Mouse (Mus musculus): ENCODE measurements at regions not wholly inside any gene's neighbourhood (a gene's known extent, or its start where the extent isn't known, plus 50 kb on each side); places are given as distances from the start of the nearest gene placed in this dataset.

DNA sequence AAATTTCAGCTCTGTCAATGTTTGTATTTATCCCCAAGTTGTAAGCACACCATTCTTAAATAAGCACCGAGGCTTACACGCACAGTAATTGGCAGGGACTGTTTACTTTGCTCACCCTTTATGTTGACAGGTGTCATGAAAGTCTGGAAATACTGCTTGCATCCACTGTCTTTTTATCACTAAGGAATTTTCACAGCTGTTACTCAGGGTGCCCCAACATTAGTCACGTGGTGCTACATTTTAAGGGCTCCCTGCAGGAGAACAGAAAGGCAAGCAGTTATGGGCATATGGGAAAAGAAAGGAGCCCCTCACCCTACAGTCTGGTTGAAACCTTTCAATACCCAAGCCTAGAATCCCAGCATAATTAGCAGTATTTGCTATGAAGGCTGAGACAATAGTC lies 304.7 kb downstream of the Tle4 start:
- Histone ChIP-seq H3K4me1 (peaks cover 13% of the 10 kb centered on the region), H3K27me3 (no peaks in the 10 kb centered on the region), H3K27ac (no peak overlapping the region), H3K9me3 (no peaks in the 10 kb centered on the region), H3K4me3 (no peak overlapping the region), H3K9ac (no peak overlapping the region), H3K36me3 (no peaks in the 10 kb centered on the region), H3K4me2 (no peak overlapping the region)
- ATAC-seq (ENCODE audit: borderline replicate concordance, extremely low read depth, low FRiP score, low TSS enrichment) = no peak
- WGBS = 56% methylated on average over 3 of the region's 3 CpGs

DNA sequence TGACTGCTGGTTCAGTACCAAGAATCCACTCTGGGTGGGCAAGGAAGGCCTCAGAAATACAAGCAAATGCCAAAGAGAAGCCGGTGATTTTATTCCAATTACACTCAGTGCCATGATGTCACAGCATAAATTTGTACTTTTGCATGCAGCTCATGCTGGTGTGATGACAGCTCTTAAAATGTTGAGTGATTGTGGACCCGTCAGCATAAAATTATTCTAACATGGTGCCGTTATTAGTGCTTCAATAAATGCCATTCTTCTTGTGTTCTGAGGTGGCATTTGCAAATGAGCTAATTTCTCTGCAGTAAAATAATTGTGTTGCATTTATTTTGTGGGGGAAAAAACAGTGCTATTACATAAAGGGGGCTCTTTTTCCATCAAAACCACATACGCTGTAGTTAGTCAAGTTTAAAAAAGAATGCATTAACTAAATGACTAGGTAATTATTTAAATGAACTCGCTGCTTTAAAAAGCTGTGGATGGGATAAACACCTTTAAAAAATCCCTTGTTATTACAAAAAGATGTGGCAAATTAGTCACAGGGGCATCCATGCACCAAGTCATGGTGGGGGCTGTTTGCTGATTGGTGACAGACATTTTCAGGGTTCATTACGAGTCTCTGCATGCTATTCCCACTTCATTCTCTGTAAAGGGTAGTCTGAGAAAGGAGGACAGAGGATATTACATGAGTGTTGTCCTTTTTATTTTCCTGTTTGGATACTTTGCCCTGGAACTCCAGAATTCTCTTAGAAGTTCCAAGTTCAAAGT lies 296.5 kb downstream of the Tle4 start:
- ATAC-seq (ENCODE audit: borderline replicate concordance, extremely low read depth, low FRiP score, low TSS enrichment) = no peak
- H3K4me3 ChIP-seq = no peak overlapping the region
- H3K27me3 ChIP-seq = no peaks in the 10 kb centered on the region
- no peak overlapping the region for H3K4me2 ChIP-seq
- 82% methylated on average over 6 of the region's 6 CpGs for WGBS
- no peaks in the 10 kb centered on the region for H3K36me3 ChIP-seq
- no peaks in the 10 kb centered on the region for H3K9me3 ChIP-seq
- no peak overlapping the region for H3K9ac ChIP-seq
- H3K27ac ChIP-seq = no peak overlapping the region
- no peaks in the 10 kb centered on the region for H3K4me1 ChIP-seq

DNA sequence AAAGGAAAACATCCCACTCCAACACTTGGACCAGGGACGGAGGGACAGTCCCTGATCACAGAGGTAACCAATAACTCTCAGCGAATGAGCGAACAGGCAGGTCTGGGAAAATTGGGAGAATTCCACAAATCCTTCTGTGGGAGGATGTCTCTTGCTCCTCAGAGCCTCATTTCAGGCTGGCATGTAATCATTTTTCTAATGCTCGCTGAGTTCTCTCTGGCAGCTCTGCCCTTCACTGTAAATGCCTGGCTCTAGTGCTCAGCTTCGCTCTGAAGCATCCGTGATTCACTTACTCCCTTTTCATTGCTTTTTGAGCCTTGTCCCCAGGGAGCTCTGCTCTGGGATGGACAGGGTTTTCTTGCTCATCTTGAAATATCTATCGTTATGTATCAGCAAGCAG lies 283.6 kb downstream of the Tle4 start:
- no peak for ATAC-seq (ENCODE audit: borderline replicate concordance, extremely low read depth, low FRiP score, low TSS enrichment)
- no peaks in the 10 kb centered on the region for H3K36me3 ChIP-seq
- H3K4me2 ChIP-seq = no peak overlapping the region
- no peak overlapping the region for H3K4me3 ChIP-seq
- H3K27me3 ChIP-seq = no peaks in the 10 kb centered on the region
- no peak overlapping the region for H3K27ac ChIP-seq
- H3K4me1 ChIP-seq = no peaks in the 10 kb centered on the region
- H3K9ac ChIP-seq = no peak overlapping the region
- no peaks in the 10 kb centered on the region for H3K9me3 ChIP-seq
- WGBS = 78% methylated on average over 7 of the region's 7 CpGs

DNA sequence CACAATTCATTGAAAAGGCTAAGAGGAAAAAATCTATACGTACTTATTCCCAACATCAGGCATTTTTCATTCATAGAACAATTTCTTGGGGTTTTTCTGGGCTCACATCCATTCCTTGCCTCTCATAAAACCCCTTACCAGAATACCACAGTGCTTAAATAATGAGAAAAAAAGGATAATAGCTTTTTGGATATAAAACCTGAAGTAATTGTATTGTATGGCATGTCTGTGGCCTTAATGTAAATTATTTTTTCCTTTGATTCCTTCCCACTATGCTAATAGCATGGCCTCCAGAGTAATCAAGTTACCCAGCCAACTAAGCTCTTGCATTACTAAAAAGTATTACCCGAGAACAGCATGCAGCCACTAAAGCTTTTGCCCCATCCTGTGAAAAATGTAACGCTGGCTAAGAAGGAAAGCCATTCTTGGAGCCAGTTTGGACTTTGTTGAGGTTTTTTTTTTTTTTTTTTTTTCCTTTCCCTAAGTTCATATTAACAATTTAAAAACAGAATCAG lies 278.1 kb downstream of the Tle4 start:
- Histone ChIP-seq H3K27ac (no peak overlapping the region), H3K36me3 (no peaks in the 10 kb centered on the region), H3K9me3 (no peaks in the 10 kb centered on the region), H3K27me3 (no peaks in the 10 kb centered on the region), H3K9ac (no peak overlapping the region), H3K4me1 (no peaks in the 10 kb centered on the region), H3K4me3 (no peak overlapping the region), H3K4me2 (no peak overlapping the region)
- no peak for ATAC-seq (ENCODE audit: borderline replicate concordance, extremely low read depth, low FRiP score, low TSS enrichment)
- 65% methylated on average over 3 of the region's 3 CpGs for WGBS

DNA sequence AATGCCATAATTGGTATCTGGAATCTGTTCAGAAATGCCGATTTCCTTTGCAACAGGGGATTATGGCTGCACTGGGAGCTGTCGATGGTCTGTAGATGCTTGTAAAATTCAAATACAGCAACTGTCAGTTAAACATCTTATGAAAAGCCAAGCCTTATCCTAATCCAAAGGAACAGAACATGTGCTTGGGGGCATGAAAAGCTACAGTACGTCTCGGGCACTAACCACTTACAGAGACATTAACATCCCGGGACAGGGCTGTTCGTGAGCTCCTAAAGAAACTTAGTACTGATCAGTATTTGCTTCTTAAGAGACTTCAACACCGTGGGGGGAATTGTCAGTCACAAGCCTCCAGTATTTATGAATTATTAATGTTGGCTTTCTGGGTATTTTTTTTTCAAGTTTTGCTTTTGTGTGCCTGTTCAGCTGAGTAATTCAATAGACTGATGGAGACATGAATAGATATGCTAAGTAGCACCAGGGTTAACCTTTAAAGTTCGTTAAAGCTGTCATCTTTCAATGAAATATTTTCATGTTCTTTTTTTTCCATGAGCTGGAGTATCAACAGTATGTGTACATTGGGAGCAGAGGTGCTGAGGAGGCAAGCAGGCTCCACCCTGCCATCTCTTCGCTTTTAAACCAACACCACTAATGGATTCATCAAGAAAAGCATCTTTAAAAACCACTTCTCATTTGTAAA lies 272.3 kb downstream of the Tle4 start:
- Histone ChIP-seq H3K4me1 (no peaks in the 10 kb centered on the region), H3K27ac (no peak overlapping the region), H3K4me2 (no peak overlapping the region), H3K4me3 (no peak overlapping the region), H3K27me3 (no peaks in the 10 kb centered on the region), H3K9ac (no peak overlapping the region), H3K36me3 (no peaks in the 10 kb centered on the region), H3K9me3 (no peaks in the 10 kb centered on the region)
- 72% methylated on average over 9 of the region's 9 CpGs for WGBS
- no peak for ATAC-seq (ENCODE audit: borderline replicate concordance, extremely low read depth, low FRiP score, low TSS enrichment)

DNA sequence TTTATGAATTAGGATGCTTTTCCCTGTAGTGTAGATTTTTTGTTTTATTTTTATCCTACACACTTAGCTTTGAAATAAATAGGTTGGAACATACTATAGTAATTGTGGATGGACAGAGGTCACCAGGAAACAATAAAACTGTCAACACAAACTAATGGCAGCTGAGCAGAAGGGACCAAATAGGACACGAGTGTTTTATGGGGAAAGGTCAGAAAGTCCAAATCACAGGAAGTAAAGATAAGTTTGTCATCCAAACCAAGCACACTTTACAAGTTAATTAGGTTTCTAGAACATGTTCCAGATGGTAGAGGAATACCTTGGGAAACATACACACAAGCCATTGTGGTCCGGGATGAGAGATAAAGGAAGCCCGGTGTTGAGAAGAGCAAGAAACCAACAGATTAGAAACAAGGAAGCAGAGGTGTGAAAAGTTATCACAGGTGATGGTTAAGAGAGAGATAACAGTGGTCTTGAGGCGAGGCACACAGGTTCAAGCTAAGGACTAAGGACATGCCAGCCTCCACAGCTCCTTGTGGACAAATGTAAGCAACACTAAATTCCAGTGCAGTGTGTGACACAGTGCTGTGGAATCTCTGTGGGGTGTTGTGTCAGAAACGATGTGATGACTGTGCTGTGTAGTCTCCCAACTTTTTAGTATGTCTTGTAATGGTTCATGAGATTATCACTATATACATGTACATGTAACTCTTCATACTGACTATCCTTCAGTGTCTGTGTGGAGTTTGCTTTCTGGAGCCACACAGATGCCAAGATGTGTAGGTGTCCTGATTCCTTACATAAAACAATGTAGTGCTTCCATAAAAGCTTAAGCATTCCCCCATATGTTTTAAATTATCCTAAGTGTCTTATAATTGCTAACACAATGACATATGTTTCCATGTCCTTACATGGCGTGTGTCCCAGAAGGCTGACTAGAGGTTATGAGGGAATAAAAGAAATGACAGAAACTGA lies 264.5 kb downstream of the Tle4 start:
- no peaks in the 10 kb centered on the region for H3K27me3 ChIP-seq
- H3K9me3 ChIP-seq = no peaks in the 10 kb centered on the region
- no peak overlapping the region for H3K4me3 ChIP-seq
- no peaks in the 10 kb centered on the region for H3K36me3 ChIP-seq
- no peak for ATAC-seq (ENCODE audit: borderline replicate concordance, extremely low read depth, low FRiP score, low TSS enrichment)
- 23% methylated on average over 6 of the region's 6 CpGs for WGBS
- no peak overlapping the region for H3K4me2 ChIP-seq
- H3K9ac ChIP-seq = no peak overlapping the region
- H3K4me1 ChIP-seq = no peaks in the 10 kb centered on the region
- H3K27ac ChIP-seq = no peak overlapping the region

DNA sequence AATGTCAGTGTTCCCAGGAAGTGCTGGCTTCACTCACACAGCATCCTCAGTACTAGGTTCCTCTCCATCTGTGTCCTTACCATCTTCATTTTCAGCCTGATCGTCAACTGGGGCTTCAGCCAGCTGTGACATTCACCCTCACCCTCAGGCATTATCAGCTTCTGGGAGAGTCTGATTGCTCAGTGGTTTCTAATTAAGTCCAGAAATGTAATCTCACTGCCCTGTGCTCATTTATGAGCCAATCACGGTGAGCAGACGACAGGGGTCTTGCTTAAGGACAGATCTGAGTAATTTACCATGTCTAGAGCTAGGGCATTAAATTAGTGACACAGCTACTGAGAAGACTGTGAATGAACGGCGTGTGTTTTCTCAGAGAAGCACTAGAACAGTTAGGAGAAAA lies 260.8 kb downstream of the Tle4 start:
- no peaks in the 10 kb centered on the region for H3K9me3 ChIP-seq
- H3K9ac ChIP-seq = no peak overlapping the region
- no peak overlapping the region for H3K4me2 ChIP-seq
- WGBS = 51% methylated on average over 5 of the region's 5 CpGs
- no peak overlapping the region for H3K27ac ChIP-seq
- H3K27me3 ChIP-seq = no peaks in the 10 kb centered on the region
- no peak for ATAC-seq (ENCODE audit: borderline replicate concordance, extremely low read depth, low FRiP score, low TSS enrichment)
- no peaks in the 10 kb centered on the region for H3K4me1 ChIP-seq
- no peak overlapping the region for H3K4me3 ChIP-seq
- H3K36me3 ChIP-seq = no peaks in the 10 kb centered on the region

DNA sequence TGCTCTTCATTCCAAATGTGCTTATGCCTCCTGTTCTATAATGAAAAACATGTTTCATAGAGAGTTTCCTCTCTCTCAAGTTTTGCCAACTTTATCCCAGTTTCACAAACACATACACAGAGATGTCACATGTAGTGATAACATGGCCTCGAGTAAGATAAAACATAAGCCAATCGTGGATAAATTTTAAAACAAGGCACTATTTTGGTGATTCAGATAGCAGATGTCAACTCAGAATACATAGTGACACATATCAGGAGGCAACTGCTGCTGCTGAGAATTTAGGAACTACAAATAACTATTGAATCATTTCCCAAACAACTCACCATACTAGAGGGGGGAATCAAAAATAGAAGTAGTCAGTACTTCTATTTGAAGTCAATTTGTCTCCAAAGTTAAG lies 257.1 kb downstream of the Tle4 start:
- H3K36me3 ChIP-seq = no peaks in the 10 kb centered on the region
- no peak overlapping the region for H3K27ac ChIP-seq
- ATAC-seq (ENCODE audit: borderline replicate concordance, extremely low read depth, low FRiP score, low TSS enrichment) = no peak
- 39% methylated on average over 2 of the region's 2 CpGs for WGBS
- no peaks in the 10 kb centered on the region for H3K9me3 ChIP-seq
- H3K9ac ChIP-seq = no peak overlapping the region
- H3K4me3 ChIP-seq = no peak overlapping the region
- no peaks in the 10 kb centered on the region for H3K4me1 ChIP-seq
- no peak overlapping the region for H3K4me2 ChIP-seq
- no peaks in the 10 kb centered on the region for H3K27me3 ChIP-seq

DNA sequence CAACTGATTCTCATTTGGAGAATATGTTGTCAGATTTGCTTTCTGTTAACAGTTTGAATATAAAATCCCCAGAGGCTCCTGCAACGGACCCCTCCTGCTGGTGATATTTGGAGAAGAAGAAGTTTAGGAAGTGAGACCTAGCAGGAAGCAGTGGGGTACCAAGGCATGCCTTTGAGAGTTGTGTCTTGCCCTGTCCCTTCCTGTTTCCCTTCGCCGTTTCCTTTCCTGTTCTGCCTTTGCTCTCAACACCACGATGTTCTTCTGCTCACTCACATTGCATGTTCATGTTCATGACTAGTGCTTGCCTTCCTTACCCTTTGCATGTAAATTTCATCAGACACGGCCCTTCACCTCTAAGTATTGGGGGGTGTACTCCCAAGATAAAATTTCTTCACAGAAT lies 254.0 kb downstream of the Tle4 start:
- 64% methylated on average over 5 of the region's 5 CpGs for WGBS

DNA sequence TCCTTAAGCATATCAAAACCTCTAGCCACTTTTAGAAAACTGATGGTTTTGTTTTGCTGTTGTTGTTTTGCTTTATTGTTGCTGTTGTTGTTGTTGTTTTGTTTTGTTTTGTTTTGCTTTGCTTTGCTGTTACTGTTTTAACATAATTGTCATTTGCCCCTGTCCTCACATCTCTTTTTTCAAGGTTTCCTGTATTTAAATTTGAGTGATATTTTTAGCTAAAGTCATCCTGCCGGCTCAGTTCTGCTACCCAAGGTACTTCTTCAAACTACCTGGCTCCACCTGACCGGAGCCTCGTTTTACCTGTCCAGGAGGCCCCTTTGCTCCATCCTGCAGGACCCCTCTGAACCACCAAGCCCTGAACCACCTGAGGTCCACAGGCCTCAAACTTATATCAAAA lies 253.4 kb downstream of the Tle4 start:
- H3K4me2 ChIP-seq = no peak overlapping the region
- H3K9ac ChIP-seq = no peak overlapping the region
- no peak overlapping the region for H3K27ac ChIP-seq
- no peaks in the 10 kb centered on the region for H3K9me3 ChIP-seq
- no peaks in the 10 kb centered on the region for H3K36me3 ChIP-seq
- ATAC-seq (ENCODE audit: borderline replicate concordance, extremely low read depth, low FRiP score, low TSS enrichment) = no peak
- WGBS = 78% methylated on average over 3 of the region's 3 CpGs
- H3K4me3 ChIP-seq = no peak overlapping the region
- H3K27me3 ChIP-seq = no peaks in the 10 kb centered on the region
- H3K4me1 ChIP-seq = no peaks in the 10 kb centered on the region

More for the DNA sequence above, 254.0 kb downstream of the Tle4 start:
- Histone ChIP-seq H3K27me3 (no peaks in the 10 kb centered on the region), H3K9ac (no peak overlapping the region), H3K36me3 (no peaks in the 10 kb centered on the region), H3K27ac (no peak overlapping the region), H3K9me3 (no peaks in the 10 kb centered on the region), H3K4me1 (no peaks in the 10 kb centered on the region), H3K4me2 (no peak overlapping the region), H3K4me3 (no peak overlapping the region)
- no peak for ATAC-seq (ENCODE audit: borderline replicate concordance, extremely low read depth, low FRiP score, low TSS enrichment)

DNA sequence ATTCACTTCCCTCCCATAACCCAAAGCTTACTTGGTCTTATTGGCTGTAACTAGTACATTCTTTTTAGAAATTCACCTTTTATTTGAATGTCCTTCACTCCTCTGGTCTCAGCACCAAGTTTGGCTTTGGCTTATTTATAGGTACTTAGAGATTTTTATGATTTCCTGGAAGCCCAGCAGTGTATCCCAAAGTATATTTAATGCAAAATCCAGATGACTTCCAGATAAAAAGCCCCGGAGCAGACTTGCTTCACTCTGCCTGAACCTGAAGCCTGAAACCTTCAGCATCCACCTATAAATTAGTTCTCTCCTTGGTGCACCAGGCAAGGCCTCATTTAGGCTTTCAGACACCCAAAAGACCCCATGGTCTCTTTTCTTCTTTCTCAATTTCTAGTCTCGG lies 250.8 kb downstream of the Tle4 start:
- Histone ChIP-seq H3K9ac (no peak overlapping the region), H3K27ac (no peak overlapping the region), H3K27me3 (no peaks in the 10 kb centered on the region), H3K36me3 (no peaks in the 10 kb centered on the region), H3K4me1 (no peaks in the 10 kb centered on the region), H3K4me3 (no peak overlapping the region), H3K4me2 (no peak overlapping the region), H3K9me3 (no peaks in the 10 kb centered on the region)
- no peak for ATAC-seq (ENCODE audit: borderline replicate concordance, extremely low read depth, low FRiP score, low TSS enrichment)
- 59% methylated on average over 2 of the region's 2 CpGs for WGBS

DNA sequence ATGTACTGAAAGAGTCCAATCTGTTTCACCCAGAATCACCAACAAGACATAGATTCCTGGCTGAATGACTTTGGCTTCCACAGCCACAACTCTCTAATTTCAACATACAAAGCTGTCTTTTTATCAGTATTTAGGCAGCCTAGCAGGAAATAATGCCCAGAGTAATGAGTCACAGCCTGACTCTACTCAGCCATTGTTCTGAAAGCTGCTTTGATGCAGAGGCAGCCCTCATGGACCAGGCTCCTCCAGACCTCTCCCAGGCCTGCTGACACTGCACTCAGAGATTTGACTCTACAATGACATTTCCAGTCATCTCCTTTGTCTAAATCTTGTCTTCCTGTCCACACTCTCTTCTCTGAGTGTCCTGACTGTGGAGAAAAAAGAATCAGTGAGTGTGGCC lies 250.4 kb downstream of the Tle4 start:
- no peak for ATAC-seq (ENCODE audit: borderline replicate concordance, extremely low read depth, low FRiP score, low TSS enrichment)
- no peak overlapping the region for H3K9ac ChIP-seq
- H3K9me3 ChIP-seq = no peaks in the 10 kb centered on the region
- no peaks in the 10 kb centered on the region for H3K27me3 ChIP-seq
- H3K4me1 ChIP-seq = no peaks in the 10 kb centered on the region
- no peak overlapping the region for H3K4me2 ChIP-seq
- no peak overlapping the region for H3K27ac ChIP-seq
- no peak overlapping the region for H3K4me3 ChIP-seq
- no peaks in the 10 kb centered on the region for H3K36me3 ChIP-seq
